Mouse (Mus musculus) liver, embryonic 14.5 days (tissue): ENCODE results near the gene Mbtps1.

Experiments
- CTCF ChIP-seq: IDR thresholded peaks from 2 replicates; pipeline ENCODE4 v1.5.1; 2016; ENCODE audit warnings: antibody characterized with exemption, low read depth, control low read depth
- EP300 ChIP-seq: IDR thresholded peaks from 2 replicates; pipeline ENCODE4 v1.6.1; 2016; ENCODE audit warnings: antibody characterized with exemption, low read depth

- TF ChIP-seq CTCF, result no peak
- TF ChIP-seq EP300, result no peak
These were observed 58.7 kb downstream of the Mbtps1 start for GRCm38 (mm10) chr8:119499836-119500235.
